ENCODE assay signal across 8 mouse cellular contexts in genomic region chr2:174859533-174859932, GRCm38 (mm10).
DNase-seq lines count a peak whose midpoint lies in the region; ATAC-seq and TF ChIP-seq lines count a peak whose summit lies in the region.

No protein-coding gene starts in this region.

- H3K9me3 ChIP-seq in liver, postnatal 0 days (ENCODE audit: low read length), result no peaks in the 10 kb centered on the region
- no peaks in the 10 kb centered on the region for H3K9me3 ChIP-seq in embryonic facial prominence, embryonic 12.5 days
- no peaks in the 10 kb centered on the region for H3K9me3 ChIP-seq in hindbrain, embryonic 16.5 days (ENCODE audit: control insufficient read depth, low read length)

- H3K4me3 ChIP-seq in liver, postnatal 0 days (ENCODE audit: low read depth, low read length), result no peak overlapping the region
- H3K4me3 ChIP-seq in bone marrow macrophage, adult 2 months (ENCODE audit: insufficient read depth, low read length), result no peak overlapping the region
- H3K4me3 ChIP-seq in embryonic facial prominence, embryonic 12.5 days, result no peak overlapping the region
- H3K4me3 ChIP-seq in hindbrain, embryonic 16.5 days (ENCODE audit: low read length), result no peak overlapping the region

- no peaks in the 10 kb centered on the region for H3K4me1 ChIP-seq in liver, postnatal 0 days (ENCODE audit: insufficient read depth)
- no peaks in the 10 kb centered on the region for H3K4me1 ChIP-seq in bone marrow macrophage, adult 2 months (ENCODE audit: control insufficient read depth, insufficient read depth, low read length)
- peaks cover 31% of the 10 kb centered on the region for H3K4me1 ChIP-seq in embryonic facial prominence, embryonic 12.5 days
- H3K4me1 ChIP-seq in hindbrain, embryonic 16.5 days (ENCODE audit: control insufficient read depth, insufficient read depth, low read depth, low read length), result peaks cover 13% of the 10 kb centered on the region

- TF ChIP-seq POLR2A in bone marrow macrophage, adult 2 months (IDR thresholded peaks at IDR 0.05; ENCODE audit: borderline replicate concordance, low read depth, low read length), result no peak

- no peak overlapping the region for H3K9ac ChIP-seq in liver, postnatal 0 days (replicated peaks)
- H3K9ac ChIP-seq in embryonic facial prominence, embryonic 12.5 days, result no peak overlapping the region
- no peak overlapping the region for H3K9ac ChIP-seq in hindbrain, embryonic 16.5 days (ENCODE audit: low read depth, low read length)

- DNase-seq in liver, postnatal 0 days, result peak; percentile 22
- no peak for DNase-seq in liver
- no peak for DNase-seq in frontal cortex, postnatal 10 days (ENCODE audit: low spot score in 2 of 2)
- no peak for DNase-seq in ovary, postnatal 10 days (ENCODE audit: low spot score)

- no peak for ATAC-seq in liver, postnatal 0 days
- no peak for ATAC-seq in embryonic facial prominence, embryonic 12.5 days (ENCODE audit: insufficient number of reproducible peaks, insufficient read depth, low FRiP score, low TSS enrichment)
- ATAC-seq in hindbrain, embryonic 16.5 days, result no peak
- ATAC-seq in megakaryocyte progenitor cell, adult 5-6 weeks (replicated peaks; ENCODE audit: poor library complexity), result peak; percentile 81

- H3K36me3 ChIP-seq in liver, postnatal 0 days (replicated peaks; ENCODE audit: insufficient read depth, low read length), result no peaks in the 10 kb centered on the region
- no peaks in the 10 kb centered on the region for H3K36me3 ChIP-seq in embryonic facial prominence, embryonic 12.5 days
- H3K36me3 ChIP-seq in hindbrain, embryonic 16.5 days (ENCODE audit: control insufficient read depth, insufficient read depth, low read length), result no peaks in the 10 kb centered on the region

- H3K27ac ChIP-seq in liver, postnatal 0 days (ENCODE audit: low read depth), result no peak overlapping the region
- no peak overlapping the region for H3K27ac ChIP-seq in bone marrow macrophage, adult 2 months (ENCODE audit: insufficient read depth, low read depth, low read length)
- H3K27ac ChIP-seq in embryonic facial prominence, embryonic 12.5 days, result peak overlapping the region; percentile 98
- H3K27ac ChIP-seq in hindbrain, embryonic 16.5 days (ENCODE audit: low read depth, low read length), result peak overlapping the region; percentile 55; the same call in 1 of the 2 replicates

- TF ChIP-seq CTCF in liver, postnatal 0 days (IDR thresholded peaks at IDR 0.05; ENCODE audit: low read depth), result peak; percentile 63
- peak; percentile 22; the same call in 1 of the 2 replicates for TF ChIP-seq CTCF in bone marrow macrophage, adult 2 months (IDR thresholded peaks at IDR 0.05; ENCODE audit: low read depth, low read length)

- H3K27me3 ChIP-seq in liver, postnatal 0 days (ENCODE audit: insufficient read depth, low read length), result no peaks in the 10 kb centered on the region
- no peaks in the 10 kb centered on the region for H3K27me3 ChIP-seq in embryonic facial prominence, embryonic 12.5 days
- no peaks in the 10 kb centered on the region for H3K27me3 ChIP-seq in hindbrain, embryonic 16.5 days (replicated peaks; ENCODE audit: control insufficient read depth, insufficient read depth, low read length)

- TF ChIP-seq EP300 in liver, postnatal 0 days (IDR thresholded peaks at IDR 0.05; ENCODE audit: low read depth), result no peak

- WGBS in liver, postnatal 0 days (ENCODE audit: insufficient replicate concordance), result 37% methylated on average over 7 of the region's 7 CpGs
- 22% methylated on average over 7 of the region's 7 CpGs for WGBS in embryonic facial prominence, embryonic 12.5 days
- 34% methylated on average over 7 of the region's 7 CpGs for WGBS in hindbrain, embryonic 16.5 days

- H3K4me2 ChIP-seq in liver, postnatal 0 days (ENCODE audit: low read depth, low read length), result no peak overlapping the region
- H3K4me2 ChIP-seq in embryonic facial prominence, embryonic 12.5 days (replicated peaks), result no peak overlapping the region
- H3K4me2 ChIP-seq in hindbrain, embryonic 16.5 days (ENCODE audit: low read length), result no peak overlapping the region

Comparison
In these comparisons a context has a peak if more than half of its experiments do, and no peak if none do; other contexts are left out.
1. H3K27ac ChIP-seq: peak in embryonic facial prominence, embryonic 12.5 days (single experiment) and hindbrain, embryonic 16.5 days (single experiment); none in liver, postnatal 0 days (single experiment) and bone marrow macrophage, adult 2 months (single experiment).